Mouse (Mus musculus): ENCODE measurements at regions not wholly inside any gene's neighbourhood (a gene's known extent, or its start where the extent isn't known, plus 50 kb on each side); places are given as distances from the start of the nearest gene placed in this dataset.

- peak; percentile 54 for DNase-seq (ENCODE audit: low read depth, low spot score)
Observed at GRCm38 (mm10) chr15:62055011-62055410, 1132.2 kb upstream of the A1bg start.

GRCm38 (mm10) chr15:62053420-62054239, 1130.8 kb upstream of the A1bg start:
- DNase-seq (ENCODE audit: low read depth, low spot score) = no peak

GRCm38 (mm10) chr15:62049416-62049815, 1126.6 kb upstream of the A1bg start:
- peak; percentile 68 for DNase-seq (ENCODE audit: low read depth, low spot score)

- DNase-seq (ENCODE audit: low read depth, low spot score) = no peak
Observed at GRCm38 (mm10) chr15:62048981-62049380, 1126.2 kb upstream of the A1bg start.

GRCm38 (mm10) chr15:62046276-62046675, 1123.5 kb upstream of the A1bg start:
- DNase-seq (ENCODE audit: low read depth, low spot score) = no peak

GRCm38 (mm10) chr15:62044654-62045335, 1122.0 kb upstream of the A1bg start:
- no peak for DNase-seq (ENCODE audit: low read depth, low spot score)

GRCm38 (mm10) chr15:62043617-62044392, 1121.0 kb upstream of the A1bg start:
- DNase-seq (ENCODE audit: low read depth, low spot score) = no peak

- DNase-seq (ENCODE audit: low read depth, low spot score) = no peak
Observed at GRCm38 (mm10) chr15:62042924-62043504, 1120.2 kb upstream of the A1bg start.

All from R1 (cell line).